ENCODE assay signal across 16 mouse cellular contexts in genomic region chr1:11872847-11873246, GRCm38 (mm10).
DNase-seq lines count a peak whose midpoint lies in the region; ATAC-seq and TF ChIP-seq lines count a peak whose summit lies in the region.
"Had no signal": no experiment of that assay in that cellular context is flagged by ENCODE, and none has a peak within 500 bp of the region (broad histone marks: within the 10 kb centered on the region; RNA-seq: fewer than 3 reads in every experiment).

No protein-coding gene starts in this region.

- no peak overlapping the region for H3K9ac ChIP-seq in limb, embryonic 14.5 days (ENCODE audit: low read depth, low read length, severe bottlenecking)
- no peak overlapping the region for H3K9ac ChIP-seq in embryonic facial prominence, embryonic 13.5 days
- H3K9ac ChIP-seq in embryonic facial prominence, embryonic 15.5 days, result no peak overlapping the region
- H3K9ac ChIP-seq: forebrain, embryonic 13.5 days had no signal

- 60% methylated on average over 4 of the region's 4 CpGs for WGBS in limb, embryonic 14.5 days
- WGBS in limb, embryonic 10.5 days, result 89% methylated on average over 4 of the region's 4 CpGs
- 30% methylated on average over 4 of the region's 4 CpGs for WGBS in embryonic facial prominence, embryonic 13.5 days
- 27% methylated on average over 4 of the region's 4 CpGs for WGBS in embryonic facial prominence, embryonic 15.5 days

- TF ChIP-seq CTCF in brain, embryonic 14.5 days (IDR thresholded peaks at IDR 0.05; ENCODE audit: borderline replicate concordance, extremely low read depth, insufficient read depth, insufficient read length), result no peak

- DNase-seq in limb, embryonic 14.5 days (ENCODE audit: low spot score), result peak; percentile 6
- DNase-seq in limb, embryonic 10.5 days (ENCODE audit: low spot score), result no peak
- DNase-seq in brain, embryonic 14.5 days (ENCODE audit: low read depth), result peak; percentile 15
- DNase-seq in adipocyte (ENCODE audit: low spot score), result no peak
- DNase-seq in layer of hippocampus, adult 8-10 months (ENCODE audit: low spot score in 2 of 2), result no peak
- DNase-seq: adrenal gland, adult 8-10 months; cerebellum, adult 11 months; cerebellum, adult 18-20 months; cerebellum, adult 8-10 months; cerebellum, adult 9-11 months; cerebellum, postnatal 14 days; cerebellum, postnatal 36 days had no signal

- no peaks in the 10 kb centered on the region for H3K9me3 ChIP-seq in limb, embryonic 14.5 days (ENCODE audit: control insufficient read depth, low read length)
- H3K9me3 ChIP-seq in limb, embryonic 10.5 days (replicated peaks), result no peaks in the 10 kb centered on the region
- H3K9me3 ChIP-seq in embryonic facial prominence, embryonic 13.5 days, result peaks cover 8% of the 10 kb centered on the region; the same call in 1 of the 2 replicates
- H3K9me3 ChIP-seq in embryonic facial prominence, embryonic 15.5 days (replicated peaks), result no peaks in the 10 kb centered on the region
- H3K9me3 ChIP-seq: forebrain, embryonic 13.5 days had no signal

- H3K36me3 ChIP-seq in limb, embryonic 14.5 days (ENCODE audit: control insufficient read depth, insufficient read depth, low read length), result no peaks in the 10 kb centered on the region
- no peaks in the 10 kb centered on the region for H3K36me3 ChIP-seq in limb, embryonic 10.5 days
- no peaks in the 10 kb centered on the region for H3K36me3 ChIP-seq in embryonic facial prominence, embryonic 13.5 days
- H3K36me3 ChIP-seq in embryonic facial prominence, embryonic 15.5 days, result no peaks in the 10 kb centered on the region

- H3K4me3 ChIP-seq in limb, embryonic 14.5 days (replicated peaks; ENCODE audit: low read length), result no peak overlapping the region
- no peak overlapping the region for H3K4me3 ChIP-seq in limb, embryonic 10.5 days
- no peak overlapping the region for H3K4me3 ChIP-seq in embryonic facial prominence, embryonic 13.5 days
- no peak overlapping the region for H3K4me3 ChIP-seq in embryonic facial prominence, embryonic 15.5 days (replicated peaks)
- H3K4me3 ChIP-seq: forebrain, embryonic 13.5 days had no signal

- H3K27ac ChIP-seq in limb, embryonic 14.5 days (replicated peaks; ENCODE audit: low read depth, low read length), result no peak overlapping the region
- H3K27ac ChIP-seq in limb, embryonic 10.5 days, result no peak overlapping the region
- H3K27ac ChIP-seq in embryonic facial prominence, embryonic 13.5 days, result no peak overlapping the region
- no peak overlapping the region for H3K27ac ChIP-seq in embryonic facial prominence, embryonic 15.5 days (replicated peaks)
- H3K27ac ChIP-seq: forebrain, embryonic 13.5 days had no signal

- TF ChIP-seq POLR2A in limb, embryonic 14.5 days (IDR thresholded peaks at IDR 0.05; ENCODE audit: borderline replicate concordance, extremely low read depth, insufficient read depth, insufficient read length), result no peak
- no peak for TF ChIP-seq POLR2A in brain, embryonic 14.5 days (IDR thresholded peaks at IDR 0.05; ENCODE audit: borderline replicate concordance, extremely low read depth, insufficient read depth, insufficient read length, poor library complexity, severe bottlenecking)

- no peak overlapping the region for H3K4me2 ChIP-seq in limb, embryonic 14.5 days (replicated peaks; ENCODE audit: low read depth, low read length, severe bottlenecking)
- no peak overlapping the region for H3K4me2 ChIP-seq in embryonic facial prominence, embryonic 13.5 days
- H3K4me2 ChIP-seq in embryonic facial prominence, embryonic 15.5 days (replicated peaks), result no peak overlapping the region
- H3K4me2 ChIP-seq: forebrain, embryonic 13.5 days had no signal

- no peaks in the 10 kb centered on the region for H3K4me1 ChIP-seq in limb, embryonic 14.5 days (ENCODE audit: control insufficient read depth, insufficient read depth, low read length)
- H3K4me1 ChIP-seq in limb, embryonic 10.5 days, result no peaks in the 10 kb centered on the region
- H3K4me1 ChIP-seq in embryonic facial prominence, embryonic 13.5 days, result peaks cover 4% of the 10 kb centered on the region
- H3K4me1 ChIP-seq in embryonic facial prominence, embryonic 15.5 days, result peaks cover 5% of the 10 kb centered on the region; the same call in 1 of the 2 replicates
- H3K4me1 ChIP-seq: forebrain, embryonic 13.5 days had no signal

- no peak for ATAC-seq in limb, embryonic 14.5 days (ENCODE audit: low FRiP score, low read depth)
- ATAC-seq in embryonic facial prominence, embryonic 13.5 days (ENCODE audit: insufficient number of reproducible peaks, insufficient read depth, low FRiP score, low TSS enrichment, low read depth), result 0 out of 2 replicates have a peak, but pooled peaks have one; percentile 52
- ATAC-seq in embryonic facial prominence, embryonic 15.5 days (ENCODE audit: insufficient number of reproducible peaks, low FRiP score, low TSS enrichment, low read depth), result peak; percentile 70
- ATAC-seq: forebrain, embryonic 13.5 days; forebrain, embryonic 16.5 days had no signal

- no peaks in the 10 kb centered on the region for H3K27me3 ChIP-seq in limb, embryonic 14.5 days (ENCODE audit: control insufficient read depth, insufficient read depth, low read length)
- H3K27me3 ChIP-seq in limb, embryonic 10.5 days (ENCODE audit: low read depth, poor library complexity, severe bottlenecking), result no peaks in the 10 kb centered on the region
- no peaks in the 10 kb centered on the region for H3K27me3 ChIP-seq in embryonic facial prominence, embryonic 13.5 days
- no peaks in the 10 kb centered on the region for H3K27me3 ChIP-seq in embryonic facial prominence, embryonic 15.5 days
- H3K27me3 ChIP-seq: forebrain, embryonic 13.5 days had no signal

Comparison
In these comparisons a context has a peak if more than half of its experiments do, and no peak if none do; other contexts are left out.
1. DNase-seq: peak in limb, embryonic 14.5 days (single experiment) and brain, embryonic 14.5 days (single experiment); none in limb, embryonic 10.5 days (single experiment), adipocyte (single experiment) and layer of hippocampus, adult 8-10 months (0 of 2).